Mouse (Mus musculus) liver, postnatal 0 days (tissue): ENCODE measurements around the gene Spdef.

Experiments
- CTCF ChIP-seq: sonication (generic); IDR thresholded peaks from 2 replicates; pipeline ENCODE4 v1.5.1; 2016; ENCODE audit warnings: antibody characterized with exemption, low read depth
- EP300 ChIP-seq: IDR thresholded peaks from 2 replicates; pipeline ENCODE4 v1.6.1; 2016; ENCODE audit warnings: antibody characterized with exemption, low read depth, mild to moderate bottlenecking

GRCm38 (mm10) chr17:27677756-27678155 lies 51.0 kb downstream of the Spdef start:
- no peak for TF ChIP-seq CTCF
- TF ChIP-seq EP300, result no peak
